23 mouse cellular contexts compared by ENCODE assay signal in genomic region chr6:92752737-92753136, GRCm38 (mm10). TPM values are rescaled to one million over a fixed set of nuclear protein-coding genes. Genes with fewer than 3 reads are reported as not detected.
DNase-seq lines count a peak whose midpoint lies in the region; ATAC-seq and TF ChIP-seq lines count a peak whose summit lies in the region.
"Had no signal": no experiment of that assay in that cellular context is flagged by ENCODE, and none has a peak within 500 bp of the region (broad histone marks: within the 10 kb centered on the region; RNA-seq: fewer than 3 reads in every experiment).

No protein-coding gene starts in this region.

- H3K27ac ChIP-seq in forebrain, embryonic 15.5 days (replicated peaks) = no peak overlapping the region
- H3K27ac ChIP-seq in forebrain, embryonic 12.5 days = no peak overlapping the region
- H3K27ac ChIP-seq in midbrain, embryonic 14.5 days (replicated peaks; ENCODE audit: low read depth, low read length) = no peak overlapping the region
- H3K27ac ChIP-seq in midbrain, embryonic 10.5 days (replicated peaks) = no peak overlapping the region
- H3K27ac ChIP-seq: limb, embryonic 10.5 days; liver, embryonic 15.5 days; lung, embryonic 15.5 days; neural tube, embryonic 12.5 days; stomach, postnatal 0 days had no signal

- H3K4me2 ChIP-seq in forebrain, embryonic 15.5 days (replicated peaks) = no peak overlapping the region
- no peak overlapping the region for H3K4me2 ChIP-seq in forebrain, embryonic 12.5 days
- H3K4me2 ChIP-seq in midbrain, embryonic 14.5 days (ENCODE audit: low read length) = no peak overlapping the region
- H3K4me2 ChIP-seq: liver, embryonic 15.5 days; lung, embryonic 15.5 days; neural tube, embryonic 12.5 days had no signal

- H3K9me3 ChIP-seq in forebrain, embryonic 15.5 days = no peaks in the 10 kb centered on the region
- H3K9me3 ChIP-seq in forebrain, embryonic 12.5 days = no peaks in the 10 kb centered on the region
- no peaks in the 10 kb centered on the region for H3K9me3 ChIP-seq in midbrain, embryonic 14.5 days (ENCODE audit: control insufficient read depth, low read length)
- H3K9me3 ChIP-seq in midbrain, embryonic 10.5 days (replicated peaks) = no peaks in the 10 kb centered on the region
- H3K9me3 ChIP-seq: limb, embryonic 10.5 days; liver, embryonic 15.5 days; lung, embryonic 15.5 days; neural tube, embryonic 12.5 days had no signal

- peak; percentile 71 for DNase-seq in midbrain, embryonic 14.5 days
- no peak for DNase-seq in midbrain, embryonic 10.5 days (ENCODE audit: low spot score)
- peak; percentile 66 for DNase-seq in R1 (ENCODE audit: low read depth, low spot score)
- peak; percentile 81 for DNase-seq in brain, embryonic 14.5 days (ENCODE audit: low read depth)
- no peak for DNase-seq in layer of hippocampus, postnatal 10 days (ENCODE audit: low spot score in 2 of 2)
- DNase-seq: adrenal gland, postnatal 10 days; cerebellum, adult 11 months; kidney, adult 18-20 months; kidney, postnatal 4 days; layer of hippocampus, adult 9-11 months; liver; lung, postnatal 36 days had no signal

- no peaks in the 10 kb centered on the region for H3K27me3 ChIP-seq in forebrain, embryonic 15.5 days
- no peaks in the 10 kb centered on the region for H3K27me3 ChIP-seq in forebrain, embryonic 12.5 days
- no peaks in the 10 kb centered on the region for H3K27me3 ChIP-seq in midbrain, embryonic 14.5 days (ENCODE audit: control insufficient read depth, insufficient read depth, low read length)
- H3K27me3 ChIP-seq in midbrain, embryonic 10.5 days (ENCODE audit: low read depth, poor library complexity, severe bottlenecking) = no peaks in the 10 kb centered on the region
- H3K27me3 ChIP-seq: liver, embryonic 15.5 days; lung, embryonic 15.5 days; neural tube, embryonic 12.5 days; Patski had no signal

- 0 out of 2 replicates have a peak, but pooled peaks cover 7% of the 10 kb centered on the region for H3K4me1 ChIP-seq in forebrain, embryonic 15.5 days
- no peaks in the 10 kb centered on the region for H3K4me1 ChIP-seq in forebrain, embryonic 12.5 days
- H3K4me1 ChIP-seq in midbrain, embryonic 14.5 days (ENCODE audit: control insufficient read depth, insufficient read depth, low read length) = no peaks in the 10 kb centered on the region
- H3K4me1 ChIP-seq in midbrain, embryonic 10.5 days = no peaks in the 10 kb centered on the region; the same call in 1 of the 2 replicates
- H3K4me1 ChIP-seq: limb, embryonic 10.5 days; liver, embryonic 15.5 days; lung, embryonic 15.5 days; neural tube, embryonic 12.5 days had no signal

- TF ChIP-seq CTCF in brain, embryonic 14.5 days (IDR thresholded peaks at IDR 0.05; ENCODE audit: borderline replicate concordance, extremely low read depth, insufficient read depth, insufficient read length) = no peak

- ATAC-seq in forebrain, embryonic 15.5 days (replicated peaks) = peak; percentile 58; the same call in 1 of the 2 replicates
- ATAC-seq in forebrain, embryonic 12.5 days (ENCODE audit: low FRiP score) = no peak
- ATAC-seq in midbrain, embryonic 14.5 days (ENCODE audit: low FRiP score, low TSS enrichment) = no peak
- ATAC-seq in activated CD4-positive, CD25-positive, alpha-beta regulatory T cell, adult 4 months = no peak
- ATAC-seq: inflammation-experienced regulatory T-cells, adult 6 months; Patski had no signal

- TF ChIP-seq POLR2A in brain, embryonic 14.5 days (IDR thresholded peaks at IDR 0.05; ENCODE audit: borderline replicate concordance, extremely low read depth, insufficient read depth, insufficient read length, poor library complexity, severe bottlenecking) = no peak

- H3K4me3 ChIP-seq in forebrain, embryonic 15.5 days = no peak overlapping the region
- no peak overlapping the region for H3K4me3 ChIP-seq in forebrain, embryonic 12.5 days (replicated peaks)
- H3K4me3 ChIP-seq in midbrain, embryonic 14.5 days (replicated peaks; ENCODE audit: low read depth, low read length) = no peak overlapping the region
- H3K4me3 ChIP-seq in midbrain, embryonic 10.5 days = no peak overlapping the region
- H3K4me3 ChIP-seq: limb, embryonic 10.5 days; liver, embryonic 15.5 days; lung, embryonic 15.5 days; neural tube, embryonic 12.5 days had no signal

- 57% methylated on average over 2 of the region's 2 CpGs for WGBS in forebrain, embryonic 15.5 days
- 73% methylated on average over 2 of the region's 2 CpGs for WGBS in forebrain, embryonic 12.5 days
- WGBS in midbrain, embryonic 14.5 days = 80% methylated on average over 2 of the region's 2 CpGs
- 87% methylated on average over 2 of the region's 2 CpGs for WGBS in midbrain, embryonic 10.5 days

- H3K9ac ChIP-seq in forebrain, embryonic 15.5 days (replicated peaks) = no peak overlapping the region
- no peak overlapping the region for H3K9ac ChIP-seq in forebrain, embryonic 12.5 days
- no peak overlapping the region for H3K9ac ChIP-seq in midbrain, embryonic 14.5 days (replicated peaks; ENCODE audit: low read length)
- H3K9ac ChIP-seq: liver, embryonic 15.5 days; lung, embryonic 15.5 days; neural tube, embryonic 12.5 days had no signal

- H3K36me3 ChIP-seq in forebrain, embryonic 15.5 days = no peaks in the 10 kb centered on the region
- H3K36me3 ChIP-seq in forebrain, embryonic 12.5 days (replicated peaks) = no peaks in the 10 kb centered on the region
- H3K36me3 ChIP-seq in midbrain, embryonic 14.5 days (ENCODE audit: control insufficient read depth, insufficient read depth, low read length) = no peaks in the 10 kb centered on the region
- no peaks in the 10 kb centered on the region for H3K36me3 ChIP-seq in midbrain, embryonic 10.5 days
- H3K36me3 ChIP-seq: limb, embryonic 10.5 days; liver, embryonic 15.5 days; lung, embryonic 15.5 days; neural tube, embryonic 12.5 days had no signal

RNA-seq across cellular contexts. Expression of gene Prickle2, which starts 46.8 kb away (rescaled TPM):
- polyA plus RNA-seq in forebrain, embryonic 15.5 days (2015; fragmentation: Nextera tagmentation; extraction: Ambion mirVana) = 8.3 and 9.1 TPM in 2 replicates
- polyA plus RNA-seq in forebrain, embryonic 12.5 days (2016; fragmentation: Nextera tagmentation; extraction: Ambion mirVana) = 6.4 and 6.5 TPM in 2 replicates
- polyA plus RNA-seq in midbrain, embryonic 14.5 days (2014; fragmentation: Nextera tagmentation; extraction: Ambion mirVana) = 14.9 and 18.0 TPM in 2 replicates
- 3.0 and 5.7 TPM in 2 replicates for polyA plus RNA-seq in midbrain, embryonic 10.5 days (2016; fragmentation: Nextera tagmentation; extraction: Ambion mirVana)
- 9.3 and 17.8 TPM in 2 replicates for polyA plus RNA-seq in brain, embryonic 14.5 days (2012; rRNA removed)
- 100 to 1,000 TPM; 118 to 121 TPM for total RNA-seq in layer of hippocampus, postnatal 10 days (2021)
- under 1 TPM in 1 of 2 experiments, not detected in 1; 0.17 TPM for polyA plus RNA-seq in activated CD4-positive, CD25-positive, alpha-beta regulatory T cell, adult 4 months (2017; shearing (Covaris generic))
- total RNA-seq: megakaryocyte-erythroid progenitor cell, adult 5-6 weeks had no signal
- polyA plus RNA-seq: inflammation-experienced regulatory T-cells, adult 6 months had no signal

Comparison
In these comparisons a context has a peak if more than half of its experiments do, and no peak if none do; other contexts are left out.
1. DNase-seq: peak in midbrain, embryonic 14.5 days (single experiment), R1 (single experiment) and brain, embryonic 14.5 days (single experiment); none in midbrain, embryonic 10.5 days (single experiment) and layer of hippocampus, postnatal 10 days (0 of 2).